Mouse (Mus musculus) heart, embryonic 15.5 days (tissue): Measurements from ENCODE around the gene Sobp. TPM values are rescaled to one million over a fixed set of nuclear protein-coding genes. Genes with fewer than 3 reads are reported as not detected.

Source experiments
- ATAC-seq: fragments of 200-750 bp; cut with Nextera tagmentation; replicated peaks from 2 replicates; pipeline ENCODE4 v1.8.0; 2017; ENCODE audit warnings: low read depth, moderate TSS enrichment; ENCODE audit not compliant: insufficient number of reproducible peaks, insufficient read depth, low FRiP score
- H3K27ac ChIP-seq: fragments of 300-500 bp; sonication (generic); 2 replicates; pipeline ENCODE4 v1.5.1; 2015; ENCODE audit warnings: mild to moderate bottlenecking, inconsistent platforms
- H3K27me3 ChIP-seq: fragments of 300-500 bp; sonication (generic); 2 replicates; pipeline ENCODE4 v1.6.1; 2015; ENCODE audit warnings: inconsistent platforms
- H3K36me3 ChIP-seq: fragments of 300-500 bp; sonication (generic); 2 replicates; pipeline ENCODE4 v1.6.1; 2015; ENCODE audit warnings: mild to moderate bottlenecking, inconsistent platforms
- H3K4me1 ChIP-seq: fragments of 300-500 bp; sonication (generic); replicated peaks from 2 replicates; pipeline ENCODE4 v1.6.1; 2015; ENCODE audit warnings: inconsistent platforms
- H3K4me2 ChIP-seq: fragments of 300-500 bp; sonication (generic); 2 replicates; pipeline ENCODE4 v1.6.1; 2015; ENCODE audit warnings: inconsistent platforms, mild to moderate bottlenecking, moderate library complexity
- H3K4me3 ChIP-seq: fragments of 300-500 bp; sonication (generic); 2 replicates; pipeline ENCODE4 v1.5.1; 2015; ENCODE audit warnings: mild to moderate bottlenecking, inconsistent platforms
- H3K9ac ChIP-seq: fragments of 300-500 bp; sonication (generic); 2 replicates; pipeline ENCODE4 v1.6.1; 2015; ENCODE audit warnings: mild to moderate bottlenecking, inconsistent platforms
- H3K9me3 ChIP-seq: fragments of 300-500 bp; sonication (generic); replicated peaks from 2 replicates; pipeline ENCODE4 v1.6.1; 2016; ENCODE audit warnings: inconsistent platforms
- WGBS: fragments of 180-500 bp; shearing (Covaris S2); methylation state at CpG from one replicate; pipeline ENCODE4 v1.1.7; 2015; ENCODE audit warnings: mixed read lengths; 5-methylcytosine and 5-hydroxymethylcytosine counted together
- polyA plus RNA-seq: library from polyadenylated mRNA; unstranded; fragments of >200 nt; fragmentation: Nextera tagmentation; extraction: Ambion mirVana; gene quantifications from 2 replicates; pipeline ENCODE4 v1.2.1, GENCODE M21; 2015

Sobp gene
- polyA plus RNA-seq, 1 experiment from 2014 or later = 2.1 TPM

DNA sequence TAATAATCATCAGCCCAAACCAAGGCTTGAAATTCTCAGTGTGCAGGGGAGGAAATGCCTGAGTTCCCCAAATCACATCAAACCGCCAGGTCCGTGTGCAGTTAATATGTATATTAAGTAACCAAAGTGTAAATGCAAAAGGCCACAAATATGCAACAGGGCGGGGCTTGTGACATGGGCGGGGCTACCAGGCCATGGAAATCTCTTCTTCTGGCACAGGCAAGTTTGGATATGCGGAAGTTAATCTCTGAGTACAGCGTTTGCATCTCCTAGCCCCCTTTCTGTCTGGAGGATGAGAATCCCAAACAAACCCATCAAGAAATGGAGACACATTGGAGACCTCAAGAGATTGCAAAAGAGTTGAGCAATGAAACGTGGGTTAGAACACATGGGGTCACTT lies 168.7 kb downstream of the Sobp start:
- no peak for ATAC-seq
- no peaks in the 10 kb centered on the region for H3K9me3 ChIP-seq
- peaks cover 29% of the 10 kb centered on the region for H3K4me1 ChIP-seq
- H3K27ac ChIP-seq = no peak overlapping the region
- no peak overlapping the region for H3K4me3 ChIP-seq
- H3K9ac ChIP-seq = no peak overlapping the region
- 75% methylated on average over 7 of the region's 7 CpGs for WGBS
- H3K36me3 ChIP-seq = no peaks in the 10 kb centered on the region
- H3K4me2 ChIP-seq = no peak overlapping the region
- H3K27me3 ChIP-seq = no peaks in the 10 kb centered on the region

DNA sequence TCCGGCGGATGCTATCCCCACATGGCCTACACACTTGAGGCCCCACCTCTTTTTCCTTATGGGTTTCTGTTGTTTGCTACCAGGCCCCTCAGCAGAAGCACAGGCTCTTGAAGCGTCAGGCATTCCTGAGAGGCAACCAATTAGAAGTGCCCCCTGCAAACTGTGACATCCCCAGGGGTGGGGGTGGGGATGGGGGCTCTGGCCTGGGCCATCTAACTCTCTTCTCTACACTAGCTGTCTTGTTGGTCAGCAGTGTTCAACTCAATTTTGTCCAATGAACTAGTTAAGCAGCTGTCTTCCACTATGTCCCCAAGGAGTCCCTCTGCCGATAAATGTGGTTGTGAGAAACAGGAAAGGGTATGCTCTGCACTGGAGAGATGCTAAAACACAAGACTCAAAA lies 169.3 kb downstream of the Sobp start:
- Histone ChIP-seq H3K36me3 (no peaks in the 10 kb centered on the region), H3K27me3 (no peaks in the 10 kb centered on the region), H3K9me3 (no peaks in the 10 kb centered on the region), H3K4me2 (no peak overlapping the region), H3K9ac (no peak overlapping the region), H3K27ac (no peak overlapping the region), H3K4me1 (peaks cover 29% of the 10 kb centered on the region), H3K4me3 (no peak overlapping the region)
- ATAC-seq = no peak
- 68% methylated on average over 4 of the region's 4 CpGs for WGBS

DNA sequence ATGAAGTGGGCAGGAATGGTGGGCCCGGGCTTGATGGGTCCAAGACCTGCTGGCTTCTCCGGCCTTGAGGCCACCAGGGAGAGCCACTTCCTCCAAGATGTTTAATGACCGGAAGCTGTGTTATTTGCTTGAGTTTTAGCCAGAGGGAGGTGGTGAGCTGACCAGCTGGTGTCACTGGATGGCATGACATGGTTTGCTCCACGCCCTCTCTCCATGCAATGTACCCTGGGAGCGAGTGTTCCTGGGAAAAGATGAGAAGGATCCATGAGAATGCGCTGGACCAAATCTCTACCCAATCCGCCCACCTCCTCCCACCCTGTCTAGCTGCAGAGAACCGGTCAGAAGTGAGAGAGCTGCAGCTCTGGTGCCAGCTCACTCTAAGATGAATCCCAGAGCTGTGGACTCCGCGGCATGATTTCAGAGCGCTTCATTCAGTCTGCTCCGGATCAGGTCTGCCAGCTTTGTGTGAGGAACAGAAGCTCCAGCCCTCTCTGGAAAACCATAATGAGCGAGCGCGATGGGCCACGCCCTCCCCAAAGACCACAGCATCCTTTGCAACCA lies 170.1 kb downstream of the Sobp start:
- no peak overlapping the region for H3K27ac ChIP-seq
- H3K4me2 ChIP-seq = no peak overlapping the region
- peaks cover 29% of the 10 kb centered on the region for H3K4me1 ChIP-seq
- WGBS = 85% methylated on average over 16 of the region's 16 CpGs
- H3K9me3 ChIP-seq = no peaks in the 10 kb centered on the region
- no peaks in the 10 kb centered on the region for H3K36me3 ChIP-seq
- no peaks in the 10 kb centered on the region for H3K27me3 ChIP-seq
- no peak overlapping the region for H3K4me3 ChIP-seq
- H3K9ac ChIP-seq = no peak overlapping the region
- no peak for ATAC-seq

DNA sequence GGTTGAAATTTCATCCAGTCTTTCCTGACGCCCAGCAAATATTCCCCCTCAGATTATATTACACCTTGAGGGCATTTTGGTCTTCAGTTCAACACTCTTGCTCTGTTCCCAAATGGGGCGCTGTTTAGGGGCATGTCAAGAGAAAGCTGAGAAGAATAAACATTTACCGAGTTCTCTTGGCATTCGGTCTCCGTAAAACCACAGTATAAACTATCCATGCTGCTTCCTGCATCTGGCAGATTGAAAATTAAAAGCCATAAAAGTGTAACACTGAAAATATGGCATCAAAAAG lies 170.9 kb downstream of the Sobp start:
- 52% methylated on average over 5 of the region's 5 CpGs for WGBS
- Histone ChIP-seq H3K4me1 (peaks cover 24% of the 10 kb centered on the region), H3K27me3 (no peaks in the 10 kb centered on the region), H3K27ac (no peak overlapping the region), H3K9me3 (no peaks in the 10 kb centered on the region), H3K4me2 (peak overlapping the region; percentile 75; the same call in 1 of the 2 replicates), H3K9ac (no peak overlapping the region), H3K4me3 (no peak overlapping the region), H3K36me3 (no peaks in the 10 kb centered on the region)
- no peak for ATAC-seq

DNA sequence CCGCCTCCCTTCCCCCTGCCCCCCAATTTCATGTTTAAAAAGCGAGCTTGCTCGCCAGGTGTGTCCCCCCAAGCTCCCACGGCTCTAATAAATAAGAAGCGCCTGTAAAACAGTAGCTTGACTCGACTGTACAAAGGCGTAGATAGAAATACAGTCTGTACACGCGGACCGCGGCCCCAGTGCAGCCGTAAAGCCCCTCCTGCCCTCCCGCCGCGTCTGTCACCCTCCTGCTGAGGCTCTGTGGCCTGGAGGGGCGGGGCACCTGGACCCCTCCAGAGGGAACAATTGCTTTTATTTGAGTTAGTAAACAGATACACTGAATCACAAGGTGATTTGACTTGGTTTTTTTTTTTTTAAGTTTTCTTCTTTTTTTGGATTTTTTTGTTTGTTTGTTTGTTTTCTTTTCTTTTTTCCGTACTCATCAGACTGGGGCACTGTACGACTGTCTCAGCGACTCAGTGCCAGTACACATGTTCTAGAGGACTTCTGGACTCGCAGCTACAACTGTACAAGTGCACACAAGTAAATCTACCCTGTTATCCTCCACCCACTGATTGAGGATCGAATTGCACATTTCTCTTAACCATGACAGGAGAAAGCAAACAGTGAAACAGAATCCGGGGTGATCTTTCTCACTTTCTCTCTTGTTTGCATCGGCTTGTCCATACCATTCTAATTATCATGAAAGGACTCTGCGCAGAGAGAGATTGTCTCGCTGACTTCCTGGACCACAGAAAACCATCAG lies 171.4 kb downstream of the Sobp start:
- peak overlapping the region; percentile 42 for H3K9ac ChIP-seq
- no peak overlapping the region for H3K27ac ChIP-seq
- 10% methylated on average over 25 of the region's 25 CpGs for WGBS
- peak overlapping the region; percentile 45 for H3K4me3 ChIP-seq
- H3K27me3 ChIP-seq = no peaks in the 10 kb centered on the region
- no peaks in the 10 kb centered on the region for H3K36me3 ChIP-seq
- no peaks in the 10 kb centered on the region for H3K9me3 ChIP-seq
- peak overlapping the region; percentile 75 for H3K4me2 ChIP-seq
- ATAC-seq = no peak
- H3K4me1 ChIP-seq = peaks cover 19% of the 10 kb centered on the region

DNA sequence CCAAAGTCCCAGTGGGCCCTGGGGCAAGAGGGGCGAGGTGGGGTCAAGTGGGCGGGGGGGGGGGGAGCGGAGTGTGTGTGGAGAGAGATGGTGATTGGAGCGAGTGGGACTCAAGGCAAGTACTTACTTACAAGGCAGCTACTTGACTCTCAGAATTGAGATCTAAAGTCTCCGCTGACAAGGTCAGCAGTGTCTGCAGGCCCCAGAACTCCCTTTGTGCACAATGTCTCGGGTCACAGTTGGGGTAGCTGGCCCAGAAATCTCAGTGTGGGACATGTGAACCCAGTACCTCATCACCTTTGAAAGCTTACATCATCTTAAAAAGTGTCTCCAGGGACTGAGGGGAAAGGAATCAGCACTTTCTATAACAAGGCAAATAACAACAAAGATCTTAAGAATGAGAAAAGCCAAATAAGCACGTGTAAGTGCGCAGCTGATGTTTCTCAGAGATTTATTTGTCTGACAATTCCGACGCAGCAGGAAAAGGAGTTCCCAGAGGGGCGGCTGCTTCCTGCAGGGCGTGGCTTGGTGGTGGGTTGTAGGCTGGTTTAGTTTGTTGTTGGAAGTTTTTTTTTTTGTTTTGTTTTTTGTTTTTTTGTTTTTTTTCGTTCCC lies 172.2 kb downstream of the Sobp start:
- WGBS = 13% methylated on average over 13 of the region's 13 CpGs
- Histone ChIP-seq H3K27ac (no peak overlapping the region), H3K4me2 (peak overlapping the region; percentile 75), H3K4me3 (peak overlapping the region; percentile 45), H3K9ac (peak overlapping the region; percentile 42; the same call in 1 of the 2 replicates), H3K36me3 (no peaks in the 10 kb centered on the region), H3K27me3 (no peaks in the 10 kb centered on the region), H3K4me1 (peaks cover 16% of the 10 kb centered on the region), H3K9me3 (no peaks in the 10 kb centered on the region)
- ATAC-seq = no peak

DNA sequence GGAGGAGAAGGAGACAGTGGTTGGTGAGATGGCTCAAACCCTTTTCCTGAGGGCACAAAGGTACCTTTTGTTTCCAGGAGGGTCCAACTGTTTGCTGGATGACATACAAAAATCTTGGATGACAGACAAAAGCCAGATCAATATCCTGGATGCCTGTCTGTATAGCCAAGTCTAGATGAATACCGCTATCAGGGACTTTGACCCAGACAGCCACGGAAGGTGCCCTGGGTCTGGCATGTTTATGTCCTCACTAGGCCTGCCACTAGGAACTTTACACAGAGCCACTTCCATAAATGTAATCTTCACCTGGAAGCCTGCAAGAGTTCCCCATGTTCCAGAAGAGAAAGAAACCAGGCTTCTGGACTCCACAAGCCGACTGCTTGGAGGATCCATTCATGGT lies 172.9 kb downstream of the Sobp start:
- peaks cover 14% of the 10 kb centered on the region for H3K4me1 ChIP-seq
- H3K4me2 ChIP-seq = no peak overlapping the region
- H3K9ac ChIP-seq = no peak overlapping the region
- H3K36me3 ChIP-seq = no peaks in the 10 kb centered on the region
- H3K27me3 ChIP-seq = no peaks in the 10 kb centered on the region
- ATAC-seq = no peak
- no peaks in the 10 kb centered on the region for H3K9me3 ChIP-seq
- no peak overlapping the region for H3K4me3 ChIP-seq
- H3K27ac ChIP-seq = no peak overlapping the region
- 68% methylated on average over 3 of the region's 3 CpGs for WGBS

DNA sequence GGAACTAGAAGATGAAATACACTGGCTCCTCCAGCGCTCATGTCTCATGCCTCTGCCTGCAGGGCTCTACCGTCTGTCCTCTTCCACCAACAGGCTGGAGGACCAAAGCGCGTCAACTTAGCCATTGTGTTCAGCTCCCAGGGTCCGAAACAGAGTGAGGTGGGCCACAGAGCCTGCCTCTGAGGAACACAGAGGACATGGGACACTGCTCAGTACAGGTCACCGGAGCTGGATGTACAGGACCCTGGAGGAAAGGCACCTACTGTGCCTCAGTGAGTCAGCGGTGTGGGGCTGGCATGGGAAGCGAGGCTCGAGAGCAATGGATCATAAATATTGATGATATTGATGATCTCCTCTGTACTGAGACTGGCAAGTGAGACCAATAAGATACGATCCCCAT lies 175.0 kb downstream of the Sobp start:
- Histone ChIP-seq H3K4me2 (no peak overlapping the region), H3K9me3 (no peaks in the 10 kb centered on the region), H3K4me3 (no peak overlapping the region), H3K36me3 (no peaks in the 10 kb centered on the region), H3K4me1 (peaks cover 22% of the 10 kb centered on the region), H3K27me3 (no peaks in the 10 kb centered on the region), H3K27ac (no peak overlapping the region), H3K9ac (no peak overlapping the region)
- ATAC-seq = no peak
- 94% methylated on average over 10 of the region's 10 CpGs for WGBS

DNA sequence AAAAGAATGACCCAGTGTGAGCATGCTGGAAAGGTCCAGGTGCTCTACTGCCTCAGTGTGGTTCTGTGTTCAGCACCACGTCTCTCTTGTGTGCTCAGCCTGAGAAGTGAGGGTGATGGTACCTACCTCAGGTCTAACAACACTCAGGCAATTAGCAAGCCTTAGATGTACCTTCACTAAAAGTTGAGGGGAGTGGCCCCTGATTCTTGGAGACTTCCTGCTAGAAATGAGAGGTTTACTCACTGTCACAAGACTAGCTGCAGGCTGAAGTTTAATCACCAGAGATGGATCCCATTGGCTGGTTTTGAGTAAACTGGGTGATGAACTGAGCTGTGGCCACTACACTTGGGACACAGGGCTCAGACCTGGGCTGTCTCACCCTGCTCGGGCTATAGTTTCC lies 177.1 kb downstream of the Sobp start:
- WGBS = 72% methylated on average over 2 of the region's 2 CpGs
- H3K36me3 ChIP-seq = no peaks in the 10 kb centered on the region
- 0 out of 2 replicates have a peak, but pooled peaks cover 16% of the 10 kb centered on the region for H3K27me3 ChIP-seq
- no peak overlapping the region for H3K27ac ChIP-seq
- no peak overlapping the region for H3K9ac ChIP-seq
- no peak overlapping the region for H3K4me2 ChIP-seq
- no peaks in the 10 kb centered on the region for H3K9me3 ChIP-seq
- no peak overlapping the region for H3K4me3 ChIP-seq
- H3K4me1 ChIP-seq = peaks cover 15% of the 10 kb centered on the region
- no peak for ATAC-seq

DNA sequence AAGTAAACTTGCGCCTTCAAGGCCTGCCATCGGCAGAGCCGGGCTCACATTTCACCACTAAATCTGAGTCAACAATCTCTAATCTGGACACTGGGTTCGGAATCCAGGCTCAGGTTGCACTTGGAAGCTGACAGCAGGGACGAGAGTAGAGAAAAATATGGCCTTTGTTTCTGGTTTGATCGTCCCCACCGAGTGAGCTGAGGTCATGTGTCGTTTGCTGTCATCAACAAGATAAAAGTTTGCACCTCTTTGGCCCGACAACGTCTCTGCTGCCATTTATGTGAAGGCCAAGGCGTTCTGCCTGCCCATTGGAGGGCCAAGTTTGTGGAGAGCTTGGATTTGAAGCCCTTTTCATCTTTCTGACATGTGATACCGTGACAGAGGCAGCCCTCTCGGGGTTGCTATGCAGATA lies 178.8 kb downstream of the Sobp start:
- no peaks in the 10 kb centered on the region for H3K9me3 ChIP-seq
- no peak for ATAC-seq
- H3K4me1 ChIP-seq = peaks cover 14% of the 10 kb centered on the region; the same call in 1 of the 2 replicates
- 0 out of 2 replicates have a peak, but pooled peaks cover 28% of the 10 kb centered on the region for H3K27me3 ChIP-seq
- H3K36me3 ChIP-seq = no peaks in the 10 kb centered on the region
- H3K4me2 ChIP-seq = no peak overlapping the region
- no peak overlapping the region for H3K9ac ChIP-seq
- H3K4me3 ChIP-seq = no peak overlapping the region
- no peak overlapping the region for H3K27ac ChIP-seq
- 25% methylated on average over 13 of the region's 13 CpGs for WGBS

DNA sequence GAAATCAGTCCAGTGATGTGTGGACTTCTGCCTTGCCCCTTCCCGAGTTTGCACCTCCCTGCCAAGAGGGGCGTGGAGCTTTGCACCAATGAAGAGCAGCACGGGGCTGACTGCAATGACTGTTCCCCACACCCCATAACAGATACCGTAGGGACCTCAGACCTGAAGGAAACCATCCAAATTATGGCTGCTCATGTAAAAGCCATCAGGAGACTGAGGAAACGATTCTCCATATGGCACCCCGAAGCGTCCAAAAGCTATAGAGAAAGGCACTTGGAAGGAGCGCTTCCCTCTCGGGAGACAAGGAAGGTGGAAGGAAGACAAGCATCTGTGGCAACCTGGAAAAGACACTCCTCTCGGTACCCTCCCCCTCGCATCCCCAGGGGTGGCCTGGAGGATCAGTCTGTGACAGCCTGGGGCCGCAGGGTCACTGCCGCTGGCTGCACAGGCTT lies 180.0 kb downstream of the Sobp start:
- no peak overlapping the region for H3K9ac ChIP-seq
- WGBS = 36% methylated on average over 13 of the region's 13 CpGs
- ATAC-seq = no peak

More for the DNA sequence above, 180.0 kb downstream of the Sobp start:
- Histone ChIP-seq H3K36me3 (no peaks in the 10 kb centered on the region), H3K4me3 (no peak overlapping the region), H3K27ac (no peak overlapping the region), H3K4me1 (peaks cover 14% of the 10 kb centered on the region; the same call in 1 of the 2 replicates), H3K4me2 (peak overlapping the region; percentile 14; the same call in 1 of the 2 replicates), H3K9me3 (no peaks in the 10 kb centered on the region), H3K27me3 (0 out of 2 replicates have a peak, but pooled peaks cover 29% of the 10 kb centered on the region)
